Mouse (Mus musculus) retina, adult 2 months (tissue): Measurements from ENCODE around the gene Sipa1l3.

ENCODE experiments used
- DNase-seq: peaks from one replicate; pipeline ENCODE4 v3.0.0-alpha.2; 2012; ENCODE audit warnings: low read depth, low spot score

Sipa1l3 gene

GRCm38 (mm10) chr7:29444070-29444469 is 74.4 kb downstream of the Sipa1l3 start:
- DNase-seq: no peak

GRCm38 (mm10) chr7:29441793-29442192 is 76.6 kb downstream of the Sipa1l3 start:
- DNase-seq: no peak

GRCm38 (mm10) chr7:29441151-29441550 is 77.3 kb downstream of the Sipa1l3 start:
- DNase-seq: no peak

- DNase-seq: no peak
Observed at GRCm38 (mm10) chr7:29438655-29439282, 79.7 kb downstream of the Sipa1l3 start.

GRCm38 (mm10) chr7:29438204-29438603 is 80.2 kb downstream of the Sipa1l3 start:
- DNase-seq: no peak

- DNase-seq: no peak
Observed at GRCm38 (mm10) chr7:29437072-29437471, 81.4 kb downstream of the Sipa1l3 start.

- no peak for DNase-seq
Observed at GRCm38 (mm10) chr7:29434313-29435035, 84.0 kb downstream of the Sipa1l3 start.

GRCm38 (mm10) chr7:29433725-29434124 is 84.7 kb downstream of the Sipa1l3 start:
- DNase-seq: no peak

- DNase-seq: no peak
Observed at GRCm38 (mm10) chr7:29432947-29433553, 85.4 kb downstream of the Sipa1l3 start.

- no peak for DNase-seq
Observed at GRCm38 (mm10) chr7:29432180-29432946, 86.1 kb downstream of the Sipa1l3 start.

GRCm38 (mm10) chr7:29430739-29431211 is 87.7 kb downstream of the Sipa1l3 start:
- peak; percentile 68 for DNase-seq

- no peak for DNase-seq
Observed at GRCm38 (mm10) chr7:29426056-29426455, 92.4 kb downstream of the Sipa1l3 start.

GRCm38 (mm10) chr7:29425413-29425827 is 93.0 kb downstream of the Sipa1l3 start:
- DNase-seq: no peak

GRCm38 (mm10) chr7:29424690-29425089 is 93.8 kb downstream of the Sipa1l3 start:
- no peak for DNase-seq

- no peak for DNase-seq
Observed at GRCm38 (mm10) chr7:29421909-29422244, 96.6 kb downstream of the Sipa1l3 start.

GRCm38 (mm10) chr7:29421240-29421908 is 97.1 kb downstream of the Sipa1l3 start:
- no peak for DNase-seq

GRCm38 (mm10) chr7:29419836-29420235 is 98.6 kb downstream of the Sipa1l3 start:
- DNase-seq: no peak

GRCm38 (mm10) chr7:29418231-29418630 is 100.2 kb downstream of the Sipa1l3 start:
- DNase-seq: no peak

- DNase-seq: no peak
Observed at GRCm38 (mm10) chr7:29417332-29418069, 100.9 kb downstream of the Sipa1l3 start.

- no peak for DNase-seq
Observed at GRCm38 (mm10) chr7:29416906-29417305, 101.5 kb downstream of the Sipa1l3 start.
